Mouse (Mus musculus): ENCODE data around the gene Rimbp2.

- TF ChIP-seq ZC3H11A (IDR thresholded peaks at IDR 0.05; ENCODE audit: borderline replicate concordance, low read depth, low read length) (no peak), MAFK (IDR thresholded peaks at IDR 0.05; ENCODE audit: insufficient read depth, low read depth, low read length) (no peak), CHD2 (IDR thresholded peaks at IDR 0.05; ENCODE audit: low read depth, low read length) (no peak), ZNF384 (IDR thresholded peaks at IDR 0.05; ENCODE audit: low read depth, low read length) (no peak)
Observed at GRCm38 (mm10) chr5:128815629-128816028, 137.7 kb downstream of the Rimbp2 start.

All from ES-E14 (cell line).